Mouse (Mus musculus): ENCODE data around the gene Snx10. TPM values are rescaled to one million over a fixed set of nuclear protein-coding genes. Genes with fewer than 3 reads are reported as not detected.

Snx10 gene
- polyA plus RNA-seq, 1 experiment from 2014 or later, result 17.4 TPM

GRCm38 (mm10) chr6:51594516-51594915 lies 70.8 kb downstream of the Snx10 start:
- no peak overlapping the region for H3K4me3 ChIP-seq (ENCODE audit: low read depth, low read length)
- WGBS, result 19% methylated on average over 4 of the region's 4 CpGs
- no peak overlapping the region for H3K4me2 ChIP-seq (replicated peaks; ENCODE audit: low read depth)
- H3K27me3 ChIP-seq (ENCODE audit: control insufficient read depth, insufficient read depth, low read length), result no peaks in the 10 kb centered on the region
- no peaks in the 10 kb centered on the region for H3K9me3 ChIP-seq (ENCODE audit: control insufficient read depth, low read length)
- no peak overlapping the region for H3K27ac ChIP-seq (replicated peaks)
- TF ChIP-seq EP300 (optimal IDR thresholded peaks at IDR 0.05), result no peak
- TF ChIP-seq CTCF (IDR thresholded peaks at IDR 0.05; ENCODE audit: low read depth), result no peak
- ATAC-seq (ENCODE audit: low FRiP score, low TSS enrichment) (peak; percentile 77), DNase-seq (ENCODE audit: low spot score) (peak; percentile 31)
- no peak overlapping the region for H3K9ac ChIP-seq (ENCODE audit: low read length)
- H3K4me1 ChIP-seq (replicated peaks; ENCODE audit: control insufficient read depth, insufficient read depth), result no peaks in the 10 kb centered on the region
- no peaks in the 10 kb centered on the region for H3K36me3 ChIP-seq (ENCODE audit: control insufficient read depth, insufficient read depth, low read length)

GRCm38 (mm10) chr6:51598058-51598457 lies 74.4 kb downstream of the Snx10 start:
- Histone ChIP-seq H3K4me1 (replicated peaks; ENCODE audit: control insufficient read depth, insufficient read depth) (no peaks in the 10 kb centered on the region), H3K36me3 (ENCODE audit: control insufficient read depth, insufficient read depth, low read length) (no peaks in the 10 kb centered on the region), H3K27me3 (ENCODE audit: control insufficient read depth, insufficient read depth, low read length) (no peaks in the 10 kb centered on the region), H3K9me3 (ENCODE audit: control insufficient read depth, low read length) (no peaks in the 10 kb centered on the region), H3K9ac (ENCODE audit: low read length) (no peak overlapping the region), H3K4me2 (replicated peaks; ENCODE audit: low read depth) (no peak overlapping the region), H3K4me3 (ENCODE audit: low read depth, low read length) (no peak overlapping the region), H3K27ac (replicated peaks) (no peak overlapping the region)
- TF ChIP-seq CTCF (IDR thresholded peaks at IDR 0.05; ENCODE audit: low read depth) (no peak), EP300 (optimal IDR thresholded peaks at IDR 0.05) (no peak)
- ATAC-seq (ENCODE audit: low FRiP score, low TSS enrichment) (no peak), DNase-seq (ENCODE audit: low spot score) (no peak)
- 77% methylated on average over 7 of the region's 7 CpGs for WGBS

GRCm38 (mm10) chr6:51600412-51600811 lies 76.7 kb downstream of the Snx10 start:
- no peaks in the 10 kb centered on the region for H3K36me3 ChIP-seq (ENCODE audit: control insufficient read depth, insufficient read depth, low read length)
- no peaks in the 10 kb centered on the region for H3K27me3 ChIP-seq (ENCODE audit: control insufficient read depth, insufficient read depth, low read length)
- H3K9ac ChIP-seq (ENCODE audit: low read length), result no peak overlapping the region
- no peak overlapping the region for H3K27ac ChIP-seq (replicated peaks)
- ATAC-seq (ENCODE audit: low FRiP score, low TSS enrichment), result no peak
- no peak for DNase-seq (ENCODE audit: low spot score)
- no peaks in the 10 kb centered on the region for H3K9me3 ChIP-seq (ENCODE audit: control insufficient read depth, low read length)
- TF ChIP-seq EP300 (optimal IDR thresholded peaks at IDR 0.05) (no peak), CTCF (IDR thresholded peaks at IDR 0.05; ENCODE audit: low read depth) (no peak)
- WGBS, result 71% methylated on average over 9 of the region's 9 CpGs
- no peaks in the 10 kb centered on the region for H3K4me1 ChIP-seq (replicated peaks; ENCODE audit: control insufficient read depth, insufficient read depth)
- no peak overlapping the region for H3K4me2 ChIP-seq (replicated peaks; ENCODE audit: low read depth)
- no peak overlapping the region for H3K4me3 ChIP-seq (ENCODE audit: low read depth, low read length)

- 65% methylated on average over 1 of the region's 1 CpGs for WGBS
- Histone ChIP-seq H3K9ac (ENCODE audit: low read length) (no peak overlapping the region), H3K4me3 (ENCODE audit: low read depth, low read length) (no peak overlapping the region), H3K4me1 (replicated peaks; ENCODE audit: control insufficient read depth, insufficient read depth) (no peaks in the 10 kb centered on the region), H3K36me3 (ENCODE audit: control insufficient read depth, insufficient read depth, low read length) (no peaks in the 10 kb centered on the region), H3K4me2 (replicated peaks; ENCODE audit: low read depth) (no peak overlapping the region), H3K9me3 (ENCODE audit: control insufficient read depth, low read length) (no peaks in the 10 kb centered on the region), H3K27me3 (ENCODE audit: control insufficient read depth, insufficient read depth, low read length) (no peaks in the 10 kb centered on the region), H3K27ac (replicated peaks) (no peak overlapping the region)
- TF ChIP-seq EP300 (optimal IDR thresholded peaks at IDR 0.05), result no peak
- no peak for TF ChIP-seq CTCF (IDR thresholded peaks at IDR 0.05; ENCODE audit: low read depth)
- DNase-seq (ENCODE audit: low spot score) (no peak), ATAC-seq (ENCODE audit: low FRiP score, low TSS enrichment) (no peak)
Observed at GRCm38 (mm10) chr6:51602341-51602740, 78.6 kb downstream of the Snx10 start.

GRCm38 (mm10) chr6:51603691-51604090 lies 80.0 kb downstream of the Snx10 start:
- H3K27ac ChIP-seq (replicated peaks), result no peak overlapping the region
- 90% methylated on average over 10 of the region's 10 CpGs for WGBS
- H3K36me3 ChIP-seq (ENCODE audit: control insufficient read depth, insufficient read depth, low read length), result no peaks in the 10 kb centered on the region
- H3K4me3 ChIP-seq (ENCODE audit: low read depth, low read length), result no peak overlapping the region
- TF ChIP-seq CTCF (IDR thresholded peaks at IDR 0.05; ENCODE audit: low read depth) (no peak), EP300 (optimal IDR thresholded peaks at IDR 0.05) (no peak)
- DNase-seq (ENCODE audit: low spot score), result no peak
- H3K9me3 ChIP-seq (ENCODE audit: control insufficient read depth, low read length), result no peaks in the 10 kb centered on the region
- H3K4me2 ChIP-seq (replicated peaks; ENCODE audit: low read depth), result no peak overlapping the region
- no peak overlapping the region for H3K9ac ChIP-seq (ENCODE audit: low read length)
- no peaks in the 10 kb centered on the region for H3K4me1 ChIP-seq (replicated peaks; ENCODE audit: control insufficient read depth, insufficient read depth)
- ATAC-seq (ENCODE audit: low FRiP score, low TSS enrichment), result no peak
- H3K27me3 ChIP-seq (ENCODE audit: control insufficient read depth, insufficient read depth, low read length), result no peaks in the 10 kb centered on the region

- Histone ChIP-seq H3K9me3 (ENCODE audit: control insufficient read depth, low read length) (no peaks in the 10 kb centered on the region), H3K9ac (ENCODE audit: low read length) (no peak overlapping the region), H3K4me2 (replicated peaks; ENCODE audit: low read depth) (no peak overlapping the region), H3K4me3 (ENCODE audit: low read depth, low read length) (no peak overlapping the region), H3K4me1 (replicated peaks; ENCODE audit: control insufficient read depth, insufficient read depth) (no peaks in the 10 kb centered on the region), H3K27ac (replicated peaks) (no peak overlapping the region), H3K27me3 (ENCODE audit: control insufficient read depth, insufficient read depth, low read length) (no peaks in the 10 kb centered on the region), H3K36me3 (ENCODE audit: control insufficient read depth, insufficient read depth, low read length) (no peaks in the 10 kb centered on the region)
- TF ChIP-seq CTCF (IDR thresholded peaks at IDR 0.05; ENCODE audit: low read depth) (no peak), EP300 (optimal IDR thresholded peaks at IDR 0.05) (no peak)
- ATAC-seq (ENCODE audit: low FRiP score, low TSS enrichment), result no peak
- 72% methylated on average over 4 of the region's 4 CpGs for WGBS
- no peak for DNase-seq (ENCODE audit: low spot score)
Observed at GRCm38 (mm10) chr6:51606245-51606644, 82.5 kb downstream of the Snx10 start.
